Mouse (Mus musculus) thymus, postnatal 25 days (tissue): ENCODE data around the gene Ssc5d.
A peak's percentile ranks its signal among the peaks of the same experiment; 100 is the strongest.

Source experiments
- DNase-seq: peaks from one replicate; pipeline ENCODE4 v3.0.0; 2022

Gene Ssc5d

DNA sequence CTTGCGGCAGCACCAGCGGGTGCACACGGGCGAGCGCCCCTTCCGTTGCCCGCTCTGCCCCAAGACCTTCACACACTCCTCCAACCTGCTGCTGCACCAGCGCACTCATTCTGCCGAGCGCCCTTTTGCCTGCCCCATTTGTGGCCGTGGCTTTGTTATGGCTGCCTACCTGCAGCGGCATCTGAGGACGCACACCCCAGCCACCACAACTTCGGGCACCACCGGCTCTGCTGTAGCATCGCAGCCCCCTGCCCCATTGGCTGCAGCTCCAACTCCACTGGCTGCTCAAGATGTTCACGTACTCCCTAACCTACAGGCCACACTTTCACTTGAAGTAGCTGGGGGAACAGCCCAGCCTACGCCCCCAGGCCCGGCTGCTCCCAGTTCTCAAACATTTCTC, 5.1 kb upstream of the Ssc5d start:
- no peak for DNase-seq

DNA sequence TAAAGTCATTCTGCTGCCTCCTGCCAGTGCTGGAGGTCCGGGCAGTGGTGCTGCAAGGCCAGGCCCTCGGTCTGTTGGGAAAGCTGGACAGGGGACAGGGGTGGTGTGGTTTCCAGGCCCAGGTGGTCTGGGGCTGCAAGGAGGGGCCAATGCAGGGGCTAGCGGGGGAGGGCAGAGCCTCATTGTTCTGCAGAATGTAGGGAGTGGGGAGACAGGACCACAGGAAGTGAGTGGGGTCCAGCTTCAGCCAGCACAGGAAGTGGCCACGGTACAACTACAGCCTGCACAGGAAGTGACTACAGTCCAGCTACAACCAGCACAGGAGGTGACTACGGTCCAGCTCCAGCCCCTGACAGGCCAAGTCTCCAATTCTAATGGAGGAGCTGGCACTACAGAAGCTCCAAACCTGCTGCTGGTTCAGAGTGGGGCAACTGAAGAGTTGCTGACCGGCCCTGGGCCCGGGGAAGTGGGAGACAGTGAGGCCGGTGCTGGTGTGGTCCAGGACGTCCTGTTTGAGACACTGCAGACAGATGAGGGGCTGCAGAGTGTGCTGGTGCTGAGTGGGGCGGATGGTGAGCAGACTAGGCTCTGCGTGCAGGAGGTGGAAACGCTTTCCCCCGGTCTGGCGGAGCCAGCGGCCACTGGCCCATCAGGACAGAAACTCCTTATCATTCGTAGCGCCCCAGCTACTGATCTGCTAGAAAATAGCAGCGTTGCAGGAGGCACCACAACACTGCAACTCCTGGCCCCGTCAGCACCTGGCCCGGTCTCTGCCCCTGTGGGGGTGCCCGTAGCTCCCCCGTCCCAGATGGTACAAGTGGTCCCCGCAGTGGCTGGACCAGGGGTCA, 4.4 kb upstream of the Ssc5d start:
- DNase-seq = no peak

DNA sequence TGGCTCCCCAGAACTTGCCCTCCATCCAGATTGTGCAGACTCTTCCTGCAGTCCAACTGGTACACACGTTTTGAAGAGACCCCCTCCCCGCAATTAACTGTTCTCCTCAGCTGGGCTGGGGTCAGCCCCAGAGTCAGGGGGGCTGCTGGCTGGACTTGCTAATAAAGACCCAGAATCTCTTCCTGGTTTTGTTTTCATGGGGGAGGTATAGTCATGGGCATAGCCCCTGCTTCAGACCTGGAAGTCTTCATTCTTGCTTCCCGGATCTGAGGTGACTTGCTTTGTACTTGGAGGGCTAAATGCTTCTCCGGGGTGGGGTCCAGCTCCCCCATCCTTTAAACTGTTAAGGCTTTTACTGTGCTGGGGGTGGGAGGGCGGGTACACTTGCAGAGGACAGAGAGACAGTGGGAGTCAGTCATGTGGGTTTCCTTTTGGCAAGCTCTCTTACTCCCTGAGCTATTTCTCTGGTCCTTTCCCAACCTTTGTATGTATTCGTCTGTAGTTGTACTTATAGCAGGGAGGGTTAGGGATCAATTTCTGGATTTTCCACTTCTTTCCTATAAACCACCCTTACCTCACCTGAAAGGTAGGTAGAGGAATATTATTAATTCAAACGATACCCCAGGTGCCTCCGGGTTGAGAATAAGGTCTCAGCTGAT, 3.6 kb upstream of the Ssc5d start, which contains the start of gene Nat14:
Gene Nat14 (plus strand): TSS at position 205 of the 659 bp plus-strand sequence.
- no peak for DNase-seq

DNA sequence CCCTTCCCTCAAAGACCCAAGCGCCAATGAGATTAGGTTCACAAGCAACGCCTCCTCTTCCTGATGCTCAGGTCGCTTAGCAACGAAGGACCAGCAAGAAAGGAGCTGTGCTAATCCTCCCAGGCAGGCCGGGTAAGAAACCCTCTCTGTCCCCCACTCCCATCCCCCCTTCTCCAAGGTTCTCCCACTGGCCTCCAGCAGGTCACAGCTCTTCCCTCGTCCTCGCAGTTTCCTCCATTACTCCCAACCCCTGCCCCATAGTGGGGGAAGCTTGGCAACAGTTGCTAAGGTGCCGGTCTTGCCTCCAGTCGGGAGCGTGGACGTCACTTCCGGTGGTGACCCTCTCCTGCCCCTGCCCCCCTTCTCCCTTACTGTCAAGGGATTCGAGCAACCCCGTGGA, 3.1 kb upstream of the Ssc5d start:
- DNase-seq = peak; percentile 47

DNA sequence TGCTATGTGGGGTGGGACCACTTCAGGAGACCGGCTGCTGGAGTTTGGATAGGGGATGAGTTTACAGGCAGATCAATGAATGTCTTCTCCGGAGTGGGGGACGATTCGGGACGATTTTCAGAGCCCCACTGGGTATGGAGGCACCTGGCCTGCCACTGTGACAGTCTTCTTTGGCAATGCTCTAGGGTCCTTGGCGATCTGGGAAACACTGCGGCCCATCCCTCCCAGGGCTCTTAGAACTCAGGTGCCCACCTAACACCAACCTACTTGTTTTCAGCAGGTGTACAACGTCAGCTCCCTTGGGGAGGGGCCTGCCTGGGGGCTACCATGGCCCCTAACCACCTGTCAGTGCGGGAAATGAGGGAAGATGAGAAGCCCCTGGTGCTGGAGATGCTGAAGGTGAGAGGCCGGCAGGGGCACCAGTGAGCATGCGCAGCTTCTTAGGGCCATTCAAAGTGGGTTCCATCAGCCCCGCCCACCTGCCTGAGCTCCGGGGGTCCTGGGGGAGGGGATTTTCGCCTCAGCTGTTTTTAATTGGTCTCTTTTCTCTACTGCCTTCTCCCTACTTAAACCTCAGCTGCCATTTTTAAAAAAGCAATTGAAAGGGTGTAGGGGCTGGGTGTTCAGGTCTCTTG, 2.5 kb upstream of the Ssc5d start:
- peak; percentile 29 for DNase-seq

DNA sequence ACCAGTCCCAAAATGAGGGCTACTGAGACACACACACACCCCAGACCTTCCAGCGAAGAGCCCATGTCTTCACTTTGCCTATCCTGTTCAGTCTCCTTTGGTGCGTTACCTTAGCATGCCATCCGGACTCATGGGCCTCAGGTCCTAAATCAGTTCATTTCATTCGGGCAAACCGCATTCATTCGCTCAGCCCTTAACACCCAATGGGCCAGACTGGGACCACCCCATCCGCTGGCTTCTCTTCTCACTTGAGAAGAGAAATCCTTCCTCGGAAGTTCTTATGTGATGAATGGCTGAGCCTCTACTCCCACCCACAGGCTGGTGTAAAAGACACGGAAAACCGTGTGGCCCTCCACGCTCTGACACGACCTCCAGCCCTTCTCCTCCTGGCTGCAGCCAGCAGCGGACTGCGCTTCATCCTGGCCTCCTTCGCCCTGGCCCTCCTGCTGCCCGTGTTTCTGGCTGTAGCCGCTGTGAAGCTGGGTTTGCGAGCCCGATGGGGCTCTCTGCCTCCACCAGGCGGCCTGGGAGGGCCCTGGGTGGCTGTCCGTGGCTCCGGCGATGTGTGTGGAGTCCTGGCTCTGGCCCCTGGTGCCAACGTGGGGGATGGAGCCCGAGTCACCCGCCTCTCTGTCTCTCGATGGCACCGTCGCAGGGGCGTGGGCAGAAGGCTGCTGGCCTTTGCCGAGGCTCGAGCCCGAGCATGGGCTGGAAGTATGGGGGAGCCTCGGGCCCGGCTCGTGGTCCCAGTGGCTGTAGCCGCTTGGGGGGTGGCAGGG, 1.8 kb upstream of the Ssc5d start:
- DNase-seq = no peak

DNA sequence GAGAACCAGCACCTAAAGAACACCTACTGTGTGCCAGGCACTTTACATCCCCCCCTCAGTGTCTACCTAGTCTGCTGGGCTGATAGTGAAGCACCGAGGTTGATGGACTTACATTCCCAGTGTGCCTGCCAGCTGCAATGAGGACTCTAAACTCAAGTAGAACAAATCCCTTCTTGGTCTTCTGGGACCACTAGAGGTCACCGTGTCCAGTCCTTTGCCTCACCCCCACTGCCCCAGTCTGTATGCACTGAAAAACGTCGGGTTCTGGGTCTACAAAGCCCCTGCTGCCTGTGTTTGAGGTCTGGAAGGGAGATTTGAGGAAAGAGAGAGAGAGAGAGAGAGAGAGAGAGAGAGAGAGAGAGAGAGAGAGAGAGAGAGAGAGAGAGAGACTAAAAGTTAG, 1.1 kb upstream of the Ssc5d start:
- no peak for DNase-seq

DNA sequence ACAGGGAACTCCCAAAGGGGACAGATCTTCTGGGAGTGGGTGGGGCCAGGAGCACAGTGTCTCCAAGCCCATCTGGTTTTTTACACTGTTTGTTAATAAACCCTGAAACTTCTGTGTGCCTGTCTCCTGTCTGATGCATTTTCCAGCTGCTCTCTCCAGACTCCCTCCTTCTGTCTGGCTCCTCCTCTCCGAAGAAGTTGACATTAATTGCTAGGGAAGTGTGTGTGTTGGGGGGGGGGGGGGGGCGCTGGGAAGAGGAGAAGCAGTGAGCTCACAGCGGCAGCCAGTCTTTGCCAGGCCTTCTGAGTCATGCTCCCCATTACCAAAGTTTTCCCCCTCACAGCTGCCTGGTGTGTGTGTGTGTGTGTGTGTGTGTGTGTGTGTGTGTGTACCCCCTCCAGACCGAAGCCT, 689 bp upstream of the Ssc5d start:
- no peak for DNase-seq

DNA sequence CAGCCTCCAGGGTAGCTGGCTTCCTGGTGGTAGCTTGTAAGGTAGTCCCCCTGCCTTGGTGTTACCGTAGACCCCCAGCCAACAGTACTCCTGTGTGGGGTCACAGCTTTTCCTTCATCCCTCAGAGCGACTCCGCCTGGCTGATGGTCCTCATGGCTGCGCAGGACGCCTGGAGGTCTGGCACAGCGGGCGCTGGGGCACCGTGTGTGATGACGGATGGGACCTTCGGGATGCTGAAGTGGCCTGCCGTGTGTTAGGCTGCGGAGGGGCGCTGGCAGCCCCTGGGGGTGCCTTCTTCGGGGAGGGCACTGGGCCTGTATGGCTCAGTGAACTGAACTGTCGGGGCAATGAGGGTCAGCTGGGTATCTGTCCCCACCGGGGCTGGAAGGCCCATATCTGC, 1.3 kb downstream of the Ssc5d start:
- no peak for DNase-seq

DNA sequence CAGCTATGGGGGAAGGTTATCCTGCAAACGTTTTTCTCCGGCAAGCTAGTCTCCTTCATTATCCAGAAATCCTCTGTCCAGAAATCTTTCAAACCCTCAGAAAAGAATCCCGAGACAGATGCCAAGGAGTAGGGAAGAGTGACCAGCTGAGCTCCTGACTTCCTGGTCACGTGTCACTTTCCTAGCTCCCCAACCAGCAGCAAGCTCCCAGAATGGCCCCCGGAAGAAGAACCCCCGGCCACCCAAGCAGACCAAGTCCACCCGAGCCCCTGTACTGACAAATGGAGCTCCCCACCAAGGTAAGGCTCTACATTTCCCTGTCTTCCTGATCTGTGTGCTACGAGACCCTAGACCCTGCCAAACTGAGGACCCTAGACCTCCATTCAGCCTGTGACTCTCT, 2.1 kb downstream of the Ssc5d start:
- no peak for DNase-seq

DNA sequence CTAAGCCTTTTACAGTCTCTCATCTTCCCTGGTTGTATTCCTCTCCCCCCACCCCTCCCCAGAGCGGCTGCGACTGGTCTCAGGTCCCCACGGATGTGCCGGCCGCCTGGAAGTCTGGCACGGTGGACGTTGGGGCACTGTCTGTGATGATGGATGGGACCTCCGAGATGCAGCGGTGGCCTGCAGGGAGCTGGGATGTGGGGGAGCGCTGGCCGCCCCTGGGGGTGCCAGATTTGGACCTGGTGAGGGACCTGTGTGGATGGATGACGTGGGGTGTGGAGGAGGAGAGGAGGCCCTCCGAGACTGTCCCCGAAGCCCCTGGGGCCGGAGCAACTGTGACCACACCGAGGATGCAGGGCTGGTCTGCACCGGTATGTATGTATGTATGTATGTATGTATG, 2.7 kb downstream of the Ssc5d start:
- no peak for DNase-seq

DNA sequence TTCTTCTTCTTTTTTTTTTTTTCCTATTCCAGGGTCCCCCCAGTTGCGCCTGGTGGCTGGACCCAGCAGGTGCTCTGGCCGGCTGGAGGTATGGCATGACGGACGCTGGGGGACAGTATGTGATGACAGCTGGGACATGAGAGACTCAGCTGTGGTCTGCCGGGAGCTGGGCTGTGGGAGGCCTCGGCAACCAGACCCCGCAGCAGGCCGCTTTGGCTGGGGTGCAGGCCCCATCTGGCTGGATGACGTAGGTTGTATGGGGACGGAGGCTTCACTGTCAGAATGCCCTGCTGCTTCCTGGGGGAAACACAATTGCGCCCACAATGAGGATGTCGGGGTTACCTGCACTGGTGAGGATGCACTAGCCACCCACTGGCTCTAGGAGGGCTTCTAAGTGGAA, 7.5 kb downstream of the Ssc5d start:
- no peak for DNase-seq

DNA sequence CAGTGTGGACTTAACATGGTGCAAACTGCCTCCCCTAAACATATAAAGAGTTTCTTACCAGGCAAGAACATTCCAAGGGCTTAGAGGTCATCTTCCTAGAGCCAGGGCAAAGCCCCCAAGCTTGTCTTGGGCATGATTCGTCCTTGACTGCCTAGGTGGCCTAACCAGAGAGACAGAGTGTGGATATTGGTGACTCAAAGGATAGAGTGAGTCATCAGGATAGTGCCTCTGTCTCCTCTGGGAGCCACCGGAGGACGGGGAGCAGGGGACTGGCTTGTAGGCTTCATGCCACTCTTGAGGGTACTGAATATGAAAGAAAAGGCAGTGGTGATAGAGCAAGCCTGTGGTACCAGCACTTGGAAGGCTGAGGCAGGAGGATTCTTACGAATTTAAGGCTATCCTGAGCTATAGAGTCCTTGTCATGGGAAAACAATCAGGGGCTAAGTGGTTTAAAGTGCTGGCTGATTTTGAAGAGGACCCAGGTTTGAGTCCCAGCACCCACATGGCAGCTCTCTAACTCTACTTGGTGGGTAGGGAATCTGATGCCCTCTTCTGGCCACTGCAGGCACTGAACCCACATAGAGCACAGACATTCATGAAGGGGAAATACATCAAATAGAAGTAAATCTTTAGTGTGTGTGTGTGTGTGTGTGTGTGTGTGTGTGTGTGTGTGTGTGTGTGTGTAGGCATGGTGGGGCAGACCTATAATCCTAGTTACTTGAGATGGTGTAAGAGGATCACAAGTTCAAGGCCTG, 8.8 kb downstream of the Ssc5d start:
- DNase-seq = no peak

DNA sequence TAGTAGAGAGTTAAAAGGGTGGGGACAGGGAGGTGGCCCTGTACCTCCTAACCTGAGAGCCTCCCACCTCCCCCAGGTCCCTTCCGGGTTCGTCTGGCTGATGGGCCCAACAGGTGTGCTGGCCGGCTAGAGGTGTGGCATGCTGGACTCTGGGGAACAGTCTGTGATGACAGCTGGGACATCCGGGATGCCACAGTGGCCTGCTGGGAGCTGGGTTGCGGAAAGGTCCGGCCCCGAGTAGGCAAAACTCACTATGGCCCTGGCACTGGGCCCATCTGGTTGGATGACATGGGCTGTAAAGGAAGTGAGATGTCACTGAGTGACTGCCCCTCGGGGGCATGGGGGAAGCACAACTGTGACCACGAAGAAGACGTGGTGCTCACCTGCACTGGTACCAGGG, 11.2 kb downstream of the Ssc5d start:
- DNase-seq = no peak

DNA sequence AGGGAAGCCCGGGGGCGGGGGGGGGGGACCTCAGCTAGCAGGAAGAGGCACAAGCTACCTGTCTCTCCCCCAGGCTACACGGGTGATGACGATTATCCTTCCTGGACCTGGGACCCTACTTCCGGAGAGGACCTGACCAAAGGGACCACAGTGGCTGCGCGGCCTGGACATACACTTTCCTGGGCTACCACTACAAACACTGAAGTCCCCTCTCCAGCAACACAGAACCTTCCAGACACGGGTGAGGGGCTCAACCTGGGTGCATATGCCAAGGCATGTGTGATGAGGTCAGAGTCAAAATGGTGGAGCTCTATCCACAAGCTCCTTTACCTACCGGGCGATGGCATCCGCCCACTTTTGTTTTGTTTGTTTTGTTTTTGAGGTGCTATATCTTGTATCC, 11.8 kb downstream of the Ssc5d start:
- no peak for DNase-seq

DNA sequence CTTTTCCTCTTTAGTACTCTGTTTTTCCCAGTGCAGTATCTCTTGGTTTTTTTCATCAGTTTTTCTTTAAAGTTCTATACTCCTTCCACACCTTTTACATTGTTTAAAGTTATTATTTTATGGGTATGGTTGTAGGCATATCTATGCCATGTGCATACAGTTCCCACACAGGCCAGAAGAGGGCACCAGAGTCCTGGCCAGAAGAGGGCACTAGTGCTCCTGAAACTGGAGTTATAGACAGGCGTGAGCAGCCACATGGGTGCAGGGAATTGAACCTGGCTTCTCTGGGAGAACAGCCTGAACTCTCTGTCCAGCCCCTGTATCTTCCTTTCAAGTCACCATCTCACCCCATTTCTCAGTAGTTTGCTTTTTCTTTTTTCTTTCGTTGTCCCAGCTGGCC, 12.9 kb downstream of the Ssc5d start:
- peak; percentile 85 for DNase-seq

DNA sequence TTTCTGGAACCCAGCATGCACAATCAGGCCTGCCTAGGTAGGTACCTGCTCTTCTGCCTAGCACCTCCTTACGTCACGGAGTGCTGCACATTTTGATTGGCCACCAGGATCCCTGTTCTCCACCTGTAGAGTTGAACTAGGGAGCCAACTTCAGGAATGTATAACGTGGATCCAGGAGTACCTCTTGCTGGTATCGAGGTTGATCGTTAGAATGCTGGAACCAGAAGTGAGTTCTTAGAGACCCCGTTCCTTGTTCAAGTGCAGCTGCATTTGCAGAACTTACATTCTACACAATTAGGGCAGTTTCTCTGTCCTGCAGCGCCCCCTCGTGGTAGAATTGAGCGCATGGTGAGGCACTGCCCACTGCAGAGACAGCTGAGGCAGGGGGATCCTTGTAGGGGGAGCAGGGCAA, 14.5 kb downstream of the Ssc5d start:
- peak; percentile 87 for DNase-seq

DNA sequence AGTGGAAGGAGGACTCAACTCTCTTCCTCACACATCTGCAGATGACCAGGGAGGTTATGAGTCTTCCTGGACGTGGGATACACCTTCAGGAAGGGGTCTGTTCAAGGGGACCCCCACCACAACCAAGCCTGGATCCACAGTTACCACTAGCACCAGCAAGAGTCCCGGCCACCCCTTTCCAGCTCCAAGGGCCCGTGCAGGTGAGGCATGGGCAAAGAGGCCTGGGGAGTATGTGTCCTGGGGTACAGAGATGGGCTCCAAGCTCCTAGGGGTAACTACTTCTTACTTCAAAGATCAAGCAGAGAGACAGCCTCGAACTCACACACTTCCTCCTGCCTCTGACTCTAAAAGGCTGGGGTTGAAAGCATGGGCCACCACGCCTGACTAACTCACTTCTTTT, 17.1 kb downstream of the Ssc5d start:
- DNase-seq = no peak

DNA sequence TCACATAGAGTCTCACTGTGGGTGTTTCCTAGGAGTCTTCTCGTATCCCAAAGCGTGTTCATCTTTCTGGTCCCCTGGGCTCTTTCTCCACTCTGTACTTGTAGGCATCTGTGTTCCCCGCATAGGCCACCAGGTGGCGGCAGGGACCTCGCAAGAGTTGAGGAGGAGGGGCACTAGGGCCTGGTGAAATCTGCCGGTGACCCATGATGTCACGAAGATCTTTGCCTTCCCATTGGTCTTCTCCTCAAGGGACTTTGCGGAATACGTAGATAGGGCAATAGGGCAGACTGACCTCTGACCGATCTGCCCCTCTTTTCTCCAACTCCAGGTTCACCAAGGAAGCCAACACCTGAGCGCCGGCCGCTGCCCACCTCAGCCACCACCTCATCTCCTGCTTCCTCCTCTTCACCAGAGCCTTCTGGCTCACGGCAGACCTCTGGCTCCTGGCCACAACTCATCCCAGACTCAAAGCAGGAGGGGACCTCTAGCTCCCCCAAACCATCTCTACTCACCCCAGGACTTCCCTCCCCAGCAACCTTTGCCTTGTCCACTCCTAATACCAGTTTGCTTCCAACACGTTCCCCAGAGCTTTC, 17.7 kb downstream of the Ssc5d start:
- DNase-seq = peak; percentile 95

DNA sequence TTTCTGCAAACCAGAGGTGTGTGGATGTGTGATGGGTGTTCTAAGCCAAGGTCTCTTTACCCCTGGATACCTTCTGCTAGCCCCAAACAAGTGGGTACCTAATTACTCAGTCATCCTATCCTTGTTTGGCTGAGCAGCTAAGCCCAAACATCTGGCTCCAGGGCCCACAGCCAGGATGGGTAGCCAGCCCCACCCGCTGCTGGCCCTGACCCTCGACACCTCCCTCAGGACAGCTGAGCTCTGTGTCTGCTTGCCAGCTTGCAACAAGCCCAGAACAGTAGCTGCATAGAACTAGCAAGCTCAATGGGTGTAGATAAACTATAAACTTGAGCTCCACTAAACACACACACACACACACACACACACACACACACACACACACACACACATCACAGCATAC, 22.3 kb downstream of the Ssc5d start:
- DNase-seq = no peak

DNA sequence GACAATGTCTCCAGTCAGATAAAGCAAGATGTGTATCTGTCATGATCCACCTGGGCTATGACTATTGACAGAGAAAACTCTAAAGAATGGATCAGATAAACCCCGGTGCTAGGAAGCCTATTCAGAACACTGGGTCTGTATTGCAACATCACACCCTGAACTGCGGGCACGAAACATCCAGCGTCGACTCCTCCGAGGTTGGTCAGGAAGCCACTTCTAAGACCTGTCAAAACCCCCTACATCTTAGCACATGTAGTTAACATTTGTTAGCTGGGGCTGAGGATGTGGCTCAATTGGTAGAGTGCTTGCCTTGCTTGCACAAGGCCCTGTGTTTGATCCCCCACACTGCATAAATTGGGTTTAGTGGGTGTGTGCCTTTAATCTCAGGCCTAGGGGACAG, 22.8 kb downstream of the Ssc5d start:
- no peak for DNase-seq
